Mouse (Mus musculus) cerebellum, adult 2 months (tissue): Measurements from ENCODE around the gene Dock6. TPM values are rescaled to one million over a fixed set of nuclear protein-coding genes. Genes with fewer than 3 reads are reported as not detected.

Experiments
- DNase-seq, 2 experiments: peaks; one replicate each; pipeline ENCODE4 v3.0.0; 2021
- H3K27ac ChIP-seq: fragments of 200-500 bp; 2 replicates; pipeline ENCODE4 v1.5.1; 2012; ENCODE audit warnings: low read length, control low read depth, inconsistent platforms; ENCODE audit not compliant: insufficient read depth
- H3K27me3 ChIP-seq: fragments of 200-500 bp; 2 replicates; pipeline ENCODE4 v1.6.1; 2012; ENCODE audit warnings: inconsistent platforms, mild to moderate bottlenecking, low read length, moderate library complexity; ENCODE audit not compliant: control insufficient read depth, insufficient read depth
- H3K4me1 ChIP-seq: fragments of 200-500 bp; 2 replicates; pipeline ENCODE4 v1.6.1; 2011; ENCODE audit warnings: low read length; ENCODE audit not compliant: control insufficient read depth, insufficient read depth
- H3K4me3 ChIP-seq: fragments of 200-500 bp; replicated peaks from 2 replicates; pipeline ENCODE3; 2011; ENCODE audit warnings: mild to moderate bottlenecking, low read depth, low read length, control low read depth; ENCODE audit not compliant: insufficient read depth
- CTCF ChIP-seq: fragments of 200-500 bp; IDR thresholded peaks from 2 replicates; pipeline ENCODE4 v1.5.1; 2011; ENCODE audit warnings: low read depth, mild to moderate bottlenecking, control low read depth, low read length, moderate library complexity, borderline replicate concordance; ENCODE audit not compliant: insufficient read depth
- POLR2A ChIP-seq: fragments of 200-500 bp; IDR thresholded peaks from 2 replicates; pipeline ENCODE4 v1.6.1; 2011; ENCODE audit warnings: low read length, control low read depth, borderline replicate concordance; ENCODE audit not compliant: insufficient read depth
- WGBS: fragments of 180-500 bp; shearing (Covaris S2); methylation state at CpG from one replicate; pipeline ENCODE4 v1.1.7; 2018; 5-methylcytosine and 5-hydroxymethylcytosine counted together
- polyA plus RNA-seq: library from polyadenylated mRNA; depleted of rRNA; stranded (reverse); fragments of >200 nt; gene quantifications from 2 replicates; pipeline ENCODE4 v1.2.3, GENCODE M21; 2012

Dock6 gene
- polyA plus RNA-seq, 1 experiment = 41.4 TPM

- WGBS = 67% methylated on average over 14 of the region's 14 CpGs
- TF ChIP-seq CTCF (no peak), POLR2A (no peak)
- no peak overlapping the region for H3K27ac ChIP-seq
- no peaks in the 10 kb centered on the region for H3K27me3 ChIP-seq
- H3K4me3 ChIP-seq = no peak overlapping the region
- H3K4me1 ChIP-seq = no peaks in the 10 kb centered on the region; the same call in 1 of the 2 replicates
- no peak for DNase-seq
Observed at GRCm38 (mm10) chr9:21845381-21846080, 6.9 kb downstream of the Dock6 start.

- Histone ChIP-seq H3K4me1 (no peaks in the 10 kb centered on the region; the same call in 1 of the 2 replicates), H3K27ac (no peak overlapping the region), H3K4me3 (no peak overlapping the region), H3K27me3 (no peaks in the 10 kb centered on the region)
- 65% methylated on average over 6 of the region's 6 CpGs for WGBS
- no peak for DNase-seq
- no peak for TF ChIP-seq CTCF
- TF ChIP-seq POLR2A = no peak
Observed at GRCm38 (mm10) chr9:21843086-21843485, 9.3 kb downstream of the Dock6 start.

GRCm38 (mm10) chr9:21842391-21842790 lies 10.0 kb downstream of the Dock6 start:
- Histone ChIP-seq H3K4me1 (no peaks in the 10 kb centered on the region; the same call in 1 of the 2 replicates), H3K27me3 (no peaks in the 10 kb centered on the region), H3K4me3 (no peak overlapping the region), H3K27ac (no peak overlapping the region)
- WGBS = 41% methylated on average over 5 of the region's 5 CpGs
- DNase-seq = no peak
- TF ChIP-seq CTCF (no peak), POLR2A (no peak)

- Histone ChIP-seq H3K4me1 (no peaks in the 10 kb centered on the region; the same call in 1 of the 2 replicates), H3K27ac (no peak overlapping the region), H3K4me3 (no peak overlapping the region), H3K27me3 (no peaks in the 10 kb centered on the region)
- no peak for DNase-seq
- 89% methylated on average over 6 of the region's 6 CpGs for WGBS
- TF ChIP-seq CTCF (no peak), POLR2A (no peak)
Observed at GRCm38 (mm10) chr9:21841340-21841739, 11.1 kb downstream of the Dock6 start.

- 60% methylated on average over 8 of the region's 8 CpGs for WGBS
- peak in 1 of 2 experiments; percentile 38 for DNase-seq
- H3K27ac ChIP-seq = no peak overlapping the region
- no peak overlapping the region for H3K4me3 ChIP-seq
- no peaks in the 10 kb centered on the region for H3K27me3 ChIP-seq
- no peaks in the 10 kb centered on the region for H3K4me1 ChIP-seq
- TF ChIP-seq CTCF (peak; percentile 83), POLR2A (no peak)
Observed at GRCm38 (mm10) chr9:21840115-21840787, 12.2 kb downstream of the Dock6 start.

GRCm38 (mm10) chr9:21837690-21838089 lies 14.7 kb downstream of the Dock6 start:
- Histone ChIP-seq H3K27me3 (no peaks in the 10 kb centered on the region), H3K27ac (no peak overlapping the region), H3K4me3 (no peak overlapping the region), H3K4me1 (no peaks in the 10 kb centered on the region)
- DNase-seq = no peak
- TF ChIP-seq CTCF (no peak), POLR2A (no peak)
- WGBS = 97% methylated on average over 2 of the region's 2 CpGs

GRCm38 (mm10) chr9:21835258-21835912 lies 17.1 kb downstream of the Dock6 start, which contains the start of gene Angptl8:
Angptl8 (plus strand) TSS chr9:21835510.
- no peak within 1 kb of the TSS for H3K4me3 ChIP-seq
- H3K27me3 ChIP-seq = no peaks in the 10 kb centered on the region
- DNase-seq = no peak
- WGBS = 79% methylated on average over 15 of the region's 15 CpGs
- peaks cover 6% of the 10 kb centered on the region for H3K4me1 ChIP-seq
- TF ChIP-seq CTCF = no peak
- TF ChIP-seq POLR2A = no peak
- H3K27ac ChIP-seq = no peak within 1 kb of the TSS
